Mouse (Mus musculus): ENCODE data around the gene Cdkn2a. TPM values are rescaled to one million over a fixed set of nuclear protein-coding genes. Genes with fewer than 3 reads are reported as not detected.

The Cdkn2a gene
- polyA plus RNA-seq, 1 experiment from 2014 or later: not detected

DNA sequence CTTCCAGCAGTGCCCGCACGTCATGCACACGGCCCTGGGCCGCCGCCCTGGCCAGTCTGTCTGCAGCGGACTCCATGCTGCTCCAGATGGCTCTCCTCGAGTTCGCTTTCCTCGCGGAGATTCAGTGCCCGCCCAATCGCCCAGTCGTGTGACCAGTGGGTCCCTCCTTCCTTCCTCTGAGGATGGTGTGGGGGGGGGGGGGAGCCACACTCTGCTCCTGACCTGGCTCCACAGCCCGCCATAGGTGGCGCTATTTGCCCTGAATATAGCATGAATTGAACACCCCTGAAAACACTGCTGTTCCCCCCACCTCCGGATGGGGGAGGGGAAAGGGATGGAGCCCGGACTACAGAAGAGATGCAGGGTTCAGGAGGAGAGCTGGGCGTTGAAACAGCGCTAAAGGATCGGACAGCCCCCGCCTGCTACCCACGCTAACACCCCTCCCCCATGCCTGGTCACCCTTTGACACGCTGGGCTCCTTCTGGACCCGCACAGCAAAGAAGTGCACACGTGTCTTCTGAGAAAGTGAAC, 12.4 kb downstream of the Cdkn2a start:
- Histone ChIP-seq H3K4me1 (ENCODE audit: control insufficient read depth, insufficient read depth, low read length) (peaks cover 5% of the 10 kb centered on the region), H3K9ac (ENCODE audit: low read length) (no peak overlapping the region), H3K4me3 (ENCODE audit: low read depth, low read length) (no peak overlapping the region), H3K27me3 (ENCODE audit: control insufficient read depth, insufficient read depth, low read length) (peaks cover 82% of the 10 kb centered on the region), H3K36me3 (ENCODE audit: control insufficient read depth, insufficient read depth, low read length) (no peaks in the 10 kb centered on the region), H3K4me2 (peak overlapping the region; percentile 24; the same call in 1 of the 2 replicates), H3K27ac (ENCODE audit: low read depth, low read length) (no peak overlapping the region), H3K9me3 (ENCODE audit: control insufficient read depth, low read length) (no peaks in the 10 kb centered on the region)
- WGBS: 0% methylated on average over 25 of the region's 25 CpGs
- ATAC-seq (ENCODE audit: low FRiP score): peak; percentile 88
- DNase-seq (ENCODE audit: low spot score, missing footprints): peak; percentile 96

- Histone ChIP-seq H3K4me1 (ENCODE audit: control insufficient read depth, insufficient read depth, low read length) (peaks cover 5% of the 10 kb centered on the region), H3K9me3 (ENCODE audit: control insufficient read depth, low read length) (no peaks in the 10 kb centered on the region), H3K9ac (ENCODE audit: low read length) (no peak overlapping the region), H3K27ac (ENCODE audit: low read depth, low read length) (no peak overlapping the region), H3K36me3 (ENCODE audit: control insufficient read depth, insufficient read depth, low read length) (no peaks in the 10 kb centered on the region), H3K4me2 (no peak overlapping the region), H3K4me3 (ENCODE audit: low read depth, low read length) (no peak overlapping the region), H3K27me3 (ENCODE audit: control insufficient read depth, insufficient read depth, low read length) (peaks cover 85% of the 10 kb centered on the region)
- ATAC-seq (ENCODE audit: low FRiP score) (no peak), DNase-seq (ENCODE audit: low spot score, missing footprints) (peak; percentile 89)
- 2% methylated on average over 7 of the region's 7 CpGs for WGBS
Measured at GRCm38 (mm10) chr4:89281236-89281635, 13.2 kb downstream of the Cdkn2a start.

GRCm38 (mm10) chr4:89279641-89280040, 14.8 kb downstream of the Cdkn2a start:
- peaks cover 5% of the 10 kb centered on the region for H3K4me1 ChIP-seq (ENCODE audit: control insufficient read depth, insufficient read depth, low read length)
- peak; percentile 93 for DNase-seq (ENCODE audit: low spot score, missing footprints)
- no peaks in the 10 kb centered on the region for H3K9me3 ChIP-seq (ENCODE audit: control insufficient read depth, low read length)
- H3K9ac ChIP-seq (ENCODE audit: low read length): no peak overlapping the region
- H3K27me3 ChIP-seq (ENCODE audit: control insufficient read depth, insufficient read depth, low read length): peaks cover 90% of the 10 kb centered on the region
- no peaks in the 10 kb centered on the region for H3K36me3 ChIP-seq (ENCODE audit: control insufficient read depth, insufficient read depth, low read length)
- ATAC-seq (ENCODE audit: low FRiP score): no peak
- no peak overlapping the region for H3K4me2 ChIP-seq
- no peak overlapping the region for H3K27ac ChIP-seq (ENCODE audit: low read depth, low read length)
- WGBS: 0% methylated on average over 2 of the region's 2 CpGs
- H3K4me3 ChIP-seq (ENCODE audit: low read depth, low read length): no peak overlapping the region

- no peak overlapping the region for H3K9ac ChIP-seq (ENCODE audit: low read length)
- WGBS: 3% methylated on average over 5 of the region's 5 CpGs
- H3K27me3 ChIP-seq (ENCODE audit: control insufficient read depth, insufficient read depth, low read length): peaks cover 90% of the 10 kb centered on the region
Measured at GRCm38 (mm10) chr4:89277381-89277940, 17.0 kb downstream of the Cdkn2a start.

DNA sequence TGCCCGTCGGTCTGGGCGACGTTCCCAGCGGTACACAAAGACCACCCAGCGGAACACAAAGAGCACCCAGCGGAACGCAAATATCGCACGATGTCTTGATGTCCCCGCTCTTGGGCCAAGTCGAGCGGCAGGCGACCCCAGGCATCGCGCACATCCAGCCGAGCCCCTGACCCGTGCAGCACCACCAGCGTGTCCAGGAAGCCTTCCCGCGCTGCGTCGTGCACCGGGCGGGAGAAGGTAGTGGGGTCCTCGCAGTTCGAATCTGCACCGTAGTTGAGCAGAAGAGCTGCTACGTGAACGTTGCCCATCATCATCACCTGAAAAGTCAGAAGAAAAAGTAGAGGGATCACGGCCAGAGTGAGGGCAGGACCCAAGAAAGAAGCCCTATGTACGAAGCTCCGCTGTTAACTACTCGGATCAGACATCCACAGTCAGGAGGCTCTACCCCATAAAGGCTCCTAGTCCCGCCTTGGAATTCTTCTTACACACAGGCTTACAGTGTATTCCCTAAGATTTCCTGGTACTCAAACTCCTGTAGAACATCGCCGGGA, 17.7 kb downstream of the Cdkn2a start:
- no peak for ATAC-seq (ENCODE audit: low FRiP score)
- Histone ChIP-seq H3K9ac (ENCODE audit: low read length) (no peak overlapping the region), H3K4me1 (ENCODE audit: control insufficient read depth, insufficient read depth, low read length) (no peaks in the 10 kb centered on the region), H3K36me3 (ENCODE audit: control insufficient read depth, insufficient read depth, low read length) (no peaks in the 10 kb centered on the region), H3K9me3 (ENCODE audit: control insufficient read depth, low read length) (no peaks in the 10 kb centered on the region), H3K27me3 (ENCODE audit: control insufficient read depth, insufficient read depth, low read length) (peaks cover 90% of the 10 kb centered on the region), H3K4me3 (ENCODE audit: low read depth, low read length) (no peak overlapping the region), H3K27ac (ENCODE audit: low read depth, low read length) (no peak overlapping the region), H3K4me2 (no peak overlapping the region)
- under 1% methylated on average over 37 of the region's 37 CpGs for WGBS
- DNase-seq (ENCODE audit: low spot score, missing footprints): peak; percentile 92

More at GRCm38 (mm10) chr4:89277381-89277940, 17.0 kb downstream of the Cdkn2a start:
- no peak overlapping the region for H3K4me3 ChIP-seq (ENCODE audit: low read depth, low read length)
- H3K9me3 ChIP-seq (ENCODE audit: control insufficient read depth, low read length): no peaks in the 10 kb centered on the region
- DNase-seq (ENCODE audit: low spot score, missing footprints) (peak; percentile 93), ATAC-seq (ENCODE audit: low FRiP score) (no peak)
- H3K4me1 ChIP-seq (ENCODE audit: control insufficient read depth, insufficient read depth, low read length): peaks cover 5% of the 10 kb centered on the region
- H3K27ac ChIP-seq (ENCODE audit: low read depth, low read length): no peak overlapping the region
- H3K4me2 ChIP-seq: no peak overlapping the region
- H3K36me3 ChIP-seq (ENCODE audit: control insufficient read depth, insufficient read depth, low read length): no peaks in the 10 kb centered on the region

- Histone ChIP-seq H3K4me1 (ENCODE audit: control insufficient read depth, insufficient read depth, low read length) (no peaks in the 10 kb centered on the region), H3K9ac (ENCODE audit: low read length) (no peak overlapping the region), H3K27ac (ENCODE audit: low read depth, low read length) (no peak overlapping the region), H3K27me3 (ENCODE audit: control insufficient read depth, insufficient read depth, low read length) (peaks cover 87% of the 10 kb centered on the region), H3K4me2 (no peak overlapping the region), H3K4me3 (ENCODE audit: low read depth, low read length) (no peak overlapping the region), H3K9me3 (ENCODE audit: control insufficient read depth, low read length) (no peaks in the 10 kb centered on the region), H3K36me3 (ENCODE audit: control insufficient read depth, insufficient read depth, low read length) (no peaks in the 10 kb centered on the region)
- 3% methylated on average over 25 of the region's 25 CpGs for whole genome bisulfite sequencing
- ATAC-seq (ENCODE audit: low FRiP score): no peak
- DNase-seq (ENCODE audit: low spot score, missing footprints): peak; percentile 94
Measured at GRCm38 (mm10) chr4:89275811-89276584, 18.5 kb downstream of the Cdkn2a start.

- H3K36me3 ChIP-seq (ENCODE audit: control insufficient read depth, insufficient read depth, low read length): no peaks in the 10 kb centered on the region
- DNase-seq (ENCODE audit: low spot score, missing footprints) (peak; percentile 96), ATAC-seq (ENCODE audit: low FRiP score) (peak; percentile 16; the same call in 1 of the 2 replicates)
- no peaks in the 10 kb centered on the region for H3K4me1 ChIP-seq (ENCODE audit: control insufficient read depth, insufficient read depth, low read length)
- no peak overlapping the region for H3K9ac ChIP-seq (ENCODE audit: low read length)
- H3K27ac ChIP-seq (ENCODE audit: low read depth, low read length): no peak overlapping the region
- no peaks in the 10 kb centered on the region for H3K9me3 ChIP-seq (ENCODE audit: control insufficient read depth, low read length)
- H3K27me3 ChIP-seq (ENCODE audit: control insufficient read depth, insufficient read depth, low read length): peaks cover 91% of the 10 kb centered on the region
- no peak overlapping the region for H3K4me3 ChIP-seq (ENCODE audit: low read depth, low read length)
- H3K4me2 ChIP-seq: no peak overlapping the region
- WGBS: 1% methylated on average over 24 of the region's 24 CpGs
Measured at GRCm38 (mm10) chr4:89274829-89275548, 19.5 kb downstream of the Cdkn2a start.

DNA sequence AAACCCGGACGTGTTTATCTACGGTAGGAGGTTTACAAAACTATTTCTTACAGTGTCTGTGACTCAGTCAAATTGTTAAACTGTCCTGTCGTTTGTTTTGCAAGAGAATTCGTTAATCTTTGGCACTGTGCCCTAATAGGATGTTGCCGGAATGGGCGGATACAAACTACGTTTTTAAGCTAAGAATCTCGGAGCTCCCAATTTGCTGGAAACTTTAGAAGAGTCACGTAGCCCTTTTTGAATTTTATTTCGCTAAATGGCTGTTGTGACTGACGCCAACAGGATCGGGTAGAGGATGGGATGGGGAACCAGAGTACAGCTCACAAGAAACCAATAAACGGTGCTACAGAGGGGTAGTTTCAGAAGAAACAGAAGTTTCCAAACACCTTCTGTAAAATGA, 20.4 kb downstream of the Cdkn2a start:
- no peak for ATAC-seq (ENCODE audit: low FRiP score)

More for the DNA sequence above, 20.4 kb downstream of the Cdkn2a start:
- under 1% methylated on average over 14 of the region's 14 CpGs for WGBS
- peaks cover 85% of the 10 kb centered on the region for H3K27me3 ChIP-seq (ENCODE audit: control insufficient read depth, insufficient read depth, low read length)
- H3K27ac ChIP-seq (ENCODE audit: low read depth, low read length): no peak overlapping the region
- H3K9me3 ChIP-seq (ENCODE audit: control insufficient read depth, low read length): no peaks in the 10 kb centered on the region
- H3K9ac ChIP-seq (ENCODE audit: low read length): no peak overlapping the region
- H3K4me2 ChIP-seq: no peak overlapping the region
- peak; percentile 95 for DNase-seq (ENCODE audit: low spot score, missing footprints)
- no peaks in the 10 kb centered on the region for H3K36me3 ChIP-seq (ENCODE audit: control insufficient read depth, insufficient read depth, low read length)
- no peaks in the 10 kb centered on the region for H3K4me1 ChIP-seq (ENCODE audit: control insufficient read depth, insufficient read depth, low read length)
- H3K4me3 ChIP-seq (ENCODE audit: low read depth, low read length): no peak overlapping the region

Data from midbrain, embryonic 11.5 days (tissue).